Mouse (Mus musculus) gastrocnemius, adult 2 months (tissue): ENCODE results near the gene Fam171a2. TPM values are rescaled to one million over a fixed set of nuclear protein-coding genes. Genes with fewer than 3 reads are reported as not detected.

Source experiments
- microRNA-seq: library from miRNA; unstranded; fragments of <30 nt; microRNA quantifications from one replicate; pipeline ENCODE4 v1.2.0, GENCODE M21; 2021
- total RNA-seq, 2 experiments: library from RNA; stranded (reverse); gene quantifications; 2 replicates each; pipeline ENCODE4 v1.2.3; 2021

Gene Fam171a2
- total RNA-seq, 2 experiments from 2014 or later: 0.66 to 1.1 TPM

Small RNA genes lying within 50 kb of the gene (microRNA-seq; reads per million reads assigned to microRNA genes)
- not detected for gene Mir6930

Other genes with a start within 250 kb of the Fam171a2 start
- gene Hdac5, start 217.5 kb downstream of the Fam171a2 start, total RNA-seq: 10 to 100 TPM; 78.3 to 78.7 TPM
- not detected for gene BC030867, start 198.8 kb downstream of the Fam171a2 start, total RNA-seq
- gene Asb16, start 178.9 kb downstream of the Fam171a2 start, total RNA-seq: 10 to 100 TPM; 78.2 to 80.4 TPM
- 10 to 100 TPM; 13.9 to 15.7 TPM for gene Tmub2, start 162.8 kb downstream of the Fam171a2 start, total RNA-seq
- gene Atxn7l3, start 151.1 kb downstream of the Fam171a2 start, total RNA-seq: 10 to 100 TPM; 12.0 to 12.6 TPM
- 10 to 100 TPM; 37.8 to 40.4 TPM for gene Ubtf, start 127.9 kb downstream of the Fam171a2 start, total RNA-seq
- under 1 TPM in 1 of 2 experiments, not detected in 1; 0.06 TPM for gene Slc4a1, start 81.5 kb downstream of the Fam171a2 start, total RNA-seq
- gene Rundc3a, start 54.3 kb downstream of the Fam171a2 start, total RNA-seq: not detected
- gene Slc25a39, start 39.7 kb downstream of the Fam171a2 start, total RNA-seq: 10 to 100 TPM; 51.4 to 76.4 TPM
- 10 to 100 TPM; 12.6 to 32.3 TPM for gene Grn, start 17.4 kb downstream of the Fam171a2 start, total RNA-seq
- gene Itga2b, start 22.4 kb upstream of the Fam171a2 start, total RNA-seq: 1 to 10 TPM in 1 of 2 experiments, under 1 TPM in 1; 0.51 to 2.7 TPM
- gene Gpatch8, start 108.7 kb upstream of the Fam171a2 start, total RNA-seq: 10 to 100 TPM; 23.7 to 26.8 TPM
- not detected for gene Gm11627, start 131.8 kb upstream of the Fam171a2 start, total RNA-seq
- 1 to 10 TPM; 1.2 to 2.1 TPM for gene Fzd2, start 156.7 kb upstream of the Fam171a2 start, total RNA-seq
- gene Meioc, start 216.0 kb upstream of the Fam171a2 start, total RNA-seq: not detected